Mouse (Mus musculus) MEL-GATA-1-ER (cell line): Measurements from ENCODE around the gene Ubxn6.

Source experiments
- DNase-seq: peaks from one replicate; pipeline ENCODE4 v3.0.0-alpha.2; 2012; ENCODE audit warnings: low read depth; ENCODE audit errors: extremely low read depth

Gene Ubxn6

GRCm38 (mm10) chr17:56055945-56056678 is 18.7 kb downstream of the Ubxn6 start:
- no peak for DNase-seq

- no peak for DNase-seq
Measured at GRCm38 (mm10) chr17:56054938-56055337, 19.9 kb downstream of the Ubxn6 start.

GRCm38 (mm10) chr17:56051369-56051768 is 23.5 kb downstream of the Ubxn6 start:
- no peak for DNase-seq

- no peak for DNase-seq
Measured at GRCm38 (mm10) chr17:56040857-56041163, 34.0 kb downstream of the Ubxn6 start.

- DNase-seq = peak; percentile 99
Measured at GRCm38 (mm10) chr17:56040030-56040856, 34.6 kb downstream of the Ubxn6 start, which contains the start of gene Chaf1a. Gene Chaf1a, plus strand, starts transcription at chr17:56040439.

GRCm38 (mm10) chr17:56039345-56039744 is 35.5 kb downstream of the Ubxn6 start:
- DNase-seq = no peak

GRCm38 (mm10) chr17:56038583-56039261 is 36.1 kb downstream of the Ubxn6 start:
- DNase-seq = no peak

- no peak for DNase-seq
Measured at GRCm38 (mm10) chr17:56036901-56037287, 37.9 kb downstream of the Ubxn6 start.

GRCm38 (mm10) chr17:56036176-56036900 is 38.5 kb downstream of the Ubxn6 start, which contains the start of gene Sh3gl1:
Gene Sh3gl1, minus strand, starts transcription at chr17:56036635.
- peak; percentile 84 for DNase-seq

- no peak for DNase-seq
Measured at GRCm38 (mm10) chr17:56035216-56035615, 39.6 kb downstream of the Ubxn6 start.

- DNase-seq = no peak
Measured at GRCm38 (mm10) chr17:56034726-56035100, 40.1 kb downstream of the Ubxn6 start.

- DNase-seq = no peak
Measured at GRCm38 (mm10) chr17:56034040-56034725, 40.6 kb downstream of the Ubxn6 start.

- no peak for DNase-seq
Measured at GRCm38 (mm10) chr17:56032831-56033230, 42.0 kb downstream of the Ubxn6 start.

- no peak for DNase-seq
Measured at GRCm38 (mm10) chr17:56032127-56032733, 42.6 kb downstream of the Ubxn6 start.

- no peak for DNase-seq
Measured at GRCm38 (mm10) chr17:56031431-56031830, 43.4 kb downstream of the Ubxn6 start.

- DNase-seq = peak; percentile 77
Measured at GRCm38 (mm10) chr17:56030919-56031318, 43.9 kb downstream of the Ubxn6 start.

- no peak for DNase-seq
Measured at GRCm38 (mm10) chr17:56030238-56030870, 44.5 kb downstream of the Ubxn6 start.

- DNase-seq = no peak
Measured at GRCm38 (mm10) chr17:56027801-56028441, 46.9 kb downstream of the Ubxn6 start.

GRCm38 (mm10) chr17:56026881-56027280 is 47.9 kb downstream of the Ubxn6 start:
- no peak for DNase-seq
